Mouse (Mus musculus): ENCODE measurements at regions not wholly inside any gene's neighbourhood (a gene's known extent, or its start where the extent isn't known, plus 50 kb on each side); places are given as distances from the start of the nearest gene placed in this dataset.

DNA sequence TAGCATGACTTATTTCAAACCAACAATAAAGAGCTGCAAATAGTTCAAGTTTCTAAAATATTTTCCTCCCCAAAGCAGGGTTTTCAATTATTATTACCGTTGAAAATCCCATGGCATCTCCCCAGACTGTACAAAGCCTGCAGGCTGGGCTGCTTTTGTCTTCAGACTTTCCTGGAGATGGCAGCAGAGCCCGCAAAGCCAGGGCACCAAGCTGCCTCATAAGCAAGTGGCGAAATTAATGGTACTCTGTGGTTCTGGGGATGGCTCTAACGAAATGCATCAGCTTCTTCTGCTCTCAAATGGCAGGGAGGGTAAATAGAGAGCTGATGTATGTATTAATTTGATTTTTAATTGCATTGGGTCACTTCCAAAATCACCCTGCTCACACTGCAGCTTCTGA lies 197.4 kb downstream of the D3Ertd751e start:
- TF ChIP-seq IRF4 (IDR thresholded peaks at IDR 0.05; ENCODE audit: low read depth, low read length) = no peak
- no peak for TF ChIP-seq POLR2A (IDR thresholded peaks at IDR 0.05; ENCODE audit: low read depth, low read length)
- TF ChIP-seq CHD2 (IDR thresholded peaks at IDR 0.05; ENCODE audit: low read length) = no peak
- no peak for TF ChIP-seq ELF1 (IDR thresholded peaks at IDR 0.05; ENCODE audit: low read depth, low read length)
- no peak for TF ChIP-seq MAFK (IDR thresholded peaks at IDR 0.05; ENCODE audit: insufficient replicate concordance, low read length)
- no peak for TF ChIP-seq ZC3H11A (IDR thresholded peaks at IDR 0.05; ENCODE audit: low read depth, low read length)
- TF ChIP-seq MAX (IDR thresholded peaks at IDR 0.05; ENCODE audit: low read length) = no peak
- TF ChIP-seq POLR2AphosphoS2 (IDR thresholded peaks at IDR 0.05; ENCODE audit: low read depth, low read length) = no peak
